Mouse (Mus musculus): Measurements from ENCODE around the gene Nav1.

Nav1 gene

GRCm38 (mm10) chr1:135607019-135607418, at the start of gene Nav1:
Gene Nav1 (minus strand): TSS chr1:135607295.
- no peak for DNase-seq

GRCm38 (mm10) chr1:135653909-135654308, 46.8 kb upstream of the Nav1 start:
- no peak for DNase-seq

GRCm38 (mm10) chr1:135645459-135646195, 38.5 kb upstream of the Nav1 start:
- DNase-seq = no peak

GRCm38 (mm10) chr1:135644110-135644509, 37.0 kb upstream of the Nav1 start:
- peak; percentile 57 to 61 for DNase-seq

GRCm38 (mm10) chr1:135643691-135644090, 36.6 kb upstream of the Nav1 start:
- no peak for DNase-seq

GRCm38 (mm10) chr1:135639853-135640252, 32.8 kb upstream of the Nav1 start:
- no peak for DNase-seq

- no peak for DNase-seq
Observed at GRCm38 (mm10) chr1:135639093-135639492, 32.0 kb upstream of the Nav1 start.

- DNase-seq = no peak
Observed at GRCm38 (mm10) chr1:135637574-135638008, 30.5 kb upstream of the Nav1 start.

GRCm38 (mm10) chr1:135636111-135636511, 29.0 kb upstream of the Nav1 start:
- no peak for DNase-seq

GRCm38 (mm10) chr1:135635323-135636064, 28.4 kb upstream of the Nav1 start:
- DNase-seq = no peak

- DNase-seq = peak; percentile 85 to 86
Observed at GRCm38 (mm10) chr1:135634791-135635190, 27.7 kb upstream of the Nav1 start.

GRCm38 (mm10) chr1:135633884-135634283, 26.8 kb upstream of the Nav1 start:
- no peak for DNase-seq

- DNase-seq = no peak
Observed at GRCm38 (mm10) chr1:135633478-135633877, 26.4 kb upstream of the Nav1 start.

- DNase-seq = no peak
Observed at GRCm38 (mm10) chr1:135632199-135632598, 25.1 kb upstream of the Nav1 start.

GRCm38 (mm10) chr1:135631515-135631914, 24.4 kb upstream of the Nav1 start:
- peak; percentile 88 to 92 for DNase-seq

GRCm38 (mm10) chr1:135629846-135630245, 22.8 kb upstream of the Nav1 start:
- DNase-seq = no peak

- no peak for DNase-seq
Observed at GRCm38 (mm10) chr1:135626218-135626617, 19.1 kb upstream of the Nav1 start.

GRCm38 (mm10) chr1:135625741-135626140, 18.6 kb upstream of the Nav1 start:
- no peak for DNase-seq

- no peak for DNase-seq
Observed at GRCm38 (mm10) chr1:135624646-135625045, 17.6 kb upstream of the Nav1 start.

GRCm38 (mm10) chr1:135623136-135623535, 16.0 kb upstream of the Nav1 start:
- no peak for DNase-seq

- no peak for DNase-seq
Observed at GRCm38 (mm10) chr1:135621307-135621706, 14.2 kb upstream of the Nav1 start.

GRCm38 (mm10) chr1:135619932-135620391, 12.9 kb upstream of the Nav1 start:
- DNase-seq = peak; percentile 36 to 54

GRCm38 (mm10) chr1:135619130-135619529, 12.0 kb upstream of the Nav1 start:
- DNase-seq = no peak

- DNase-seq = no peak
Observed at GRCm38 (mm10) chr1:135617344-135617743, 10.2 kb upstream of the Nav1 start.
